Mouse (Mus musculus): ENCODE measurements around the gene Ptges3l. TPM values are rescaled to one million over a fixed set of nuclear protein-coding genes. Genes with fewer than 3 reads are reported as not detected.

Ptges3l gene
- polyA plus RNA-seq, 1 experiment from 2014 or later = 1.7 TPM

DNA sequence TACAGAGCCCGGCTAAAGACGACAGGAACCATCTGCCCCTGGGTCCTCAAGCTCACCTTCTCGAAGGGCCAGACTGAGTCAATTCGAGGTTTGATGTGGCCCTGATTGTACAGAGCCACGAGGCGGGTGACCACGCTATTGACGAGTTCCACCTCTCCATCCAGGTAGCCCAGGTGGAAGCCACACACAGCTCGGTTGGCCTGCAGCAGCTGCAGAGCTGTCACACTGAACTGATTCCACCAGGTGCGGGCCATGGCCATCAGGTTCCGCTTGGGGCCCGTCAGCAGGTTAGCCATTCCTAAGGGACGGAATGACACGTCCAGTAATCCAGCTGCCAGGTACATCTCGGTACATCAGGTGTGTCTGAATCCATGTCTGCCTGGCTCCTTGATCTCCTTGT, 35.2 kb upstream of the Ptges3l start:
- Histone ChIP-seq H3K4me2 (no peak overlapping the region), H3K27ac (ENCODE audit: low read depth, low read length) (no peak overlapping the region), H3K4me3 (ENCODE audit: low read depth, low read length) (no peak overlapping the region), H3K4me1 (ENCODE audit: control insufficient read depth, insufficient read depth, low read length) (peaks cover 33% of the 10 kb centered on the region), H3K9me3 (ENCODE audit: control insufficient read depth, low read length) (no peaks in the 10 kb centered on the region), H3K9ac (ENCODE audit: low read length) (no peak overlapping the region), H3K27me3 (ENCODE audit: control insufficient read depth, insufficient read depth, low read length) (no peaks in the 10 kb centered on the region), H3K36me3 (ENCODE audit: control insufficient read depth, insufficient read depth, low read length) (no peaks in the 10 kb centered on the region; the same call in none of the 2 replicates)
- ATAC-seq (ENCODE audit: low FRiP score) (no peak), DNase-seq (ENCODE audit: low spot score, missing footprints) (no peak)
- 87% methylated on average over 15 of the region's 15 CpGs for WGBS

DNA sequence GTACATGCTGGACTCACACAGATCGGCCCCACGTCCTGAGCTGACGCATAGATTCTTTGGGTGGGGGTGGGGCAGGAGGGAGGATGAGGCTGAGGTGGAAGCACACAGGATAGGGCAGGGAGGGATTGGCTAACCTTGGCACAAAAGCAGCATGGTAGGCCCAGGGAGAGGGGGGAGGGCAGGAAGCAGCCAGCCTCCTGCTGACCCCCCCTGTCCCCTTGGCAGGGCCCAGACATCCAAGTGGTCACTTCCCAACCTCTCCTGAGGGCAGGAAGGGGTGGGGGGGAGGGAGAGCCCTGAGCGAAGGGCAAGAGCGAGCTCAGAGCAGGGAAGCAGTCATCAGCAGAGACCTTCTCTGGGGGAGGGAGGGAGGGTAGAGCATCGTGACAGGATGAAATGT, 34.6 kb upstream of the Ptges3l start:
- no peak for ATAC-seq (ENCODE audit: low FRiP score)
- H3K4me1 ChIP-seq (ENCODE audit: control insufficient read depth, insufficient read depth, low read length) = peaks cover 27% of the 10 kb centered on the region
- no peak for DNase-seq (ENCODE audit: low spot score, missing footprints)
- no peaks in the 10 kb centered on the region for H3K9me3 ChIP-seq (ENCODE audit: control insufficient read depth, low read length)
- no peaks in the 10 kb centered on the region; the same call in none of the 2 replicates for H3K36me3 ChIP-seq (ENCODE audit: control insufficient read depth, insufficient read depth, low read length)
- 48% methylated on average over 6 of the region's 6 CpGs for WGBS
- no peak overlapping the region for H3K9ac ChIP-seq (ENCODE audit: low read length)
- H3K27ac ChIP-seq (ENCODE audit: low read depth, low read length) = no peak overlapping the region
- no peak overlapping the region for H3K4me3 ChIP-seq (ENCODE audit: low read depth, low read length)
- no peak overlapping the region for H3K4me2 ChIP-seq
- H3K27me3 ChIP-seq (ENCODE audit: control insufficient read depth, insufficient read depth, low read length) = no peaks in the 10 kb centered on the region

DNA sequence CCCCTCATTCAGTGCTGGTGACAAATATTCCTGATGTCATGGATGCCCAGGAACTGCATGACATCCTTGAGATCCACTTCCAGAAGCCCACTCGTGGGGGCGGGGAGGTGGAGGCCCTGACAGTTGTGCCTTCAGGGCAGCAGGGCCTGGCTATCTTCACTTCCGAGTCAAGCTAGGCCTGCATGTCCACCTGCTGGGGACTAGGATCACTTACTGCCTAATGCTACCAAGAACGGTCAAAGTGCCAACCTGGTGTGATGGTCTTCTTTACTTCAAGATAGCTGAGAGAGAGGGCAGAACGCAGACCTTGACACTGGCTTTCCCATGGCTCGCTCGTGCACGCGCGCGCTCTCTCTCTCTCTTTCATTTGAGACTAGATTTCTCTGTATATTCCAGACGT, 33.1 kb upstream of the Ptges3l start:
- H3K4me1 ChIP-seq (ENCODE audit: control insufficient read depth, insufficient read depth, low read length) = peaks cover 14% of the 10 kb centered on the region
- no peak overlapping the region for H3K4me3 ChIP-seq (ENCODE audit: low read depth, low read length)
- H3K36me3 ChIP-seq (ENCODE audit: control insufficient read depth, insufficient read depth, low read length) = no peaks in the 10 kb centered on the region; the same call in none of the 2 replicates
- no peak overlapping the region for H3K27ac ChIP-seq (ENCODE audit: low read depth, low read length)
- DNase-seq (ENCODE audit: low spot score, missing footprints) (no peak), ATAC-seq (ENCODE audit: low FRiP score) (no peak)
- H3K9ac ChIP-seq (ENCODE audit: low read length) = no peak overlapping the region
- 85% methylated on average over 12 of the region's 12 CpGs for WGBS
- H3K27me3 ChIP-seq (ENCODE audit: control insufficient read depth, insufficient read depth, low read length) = no peaks in the 10 kb centered on the region
- H3K9me3 ChIP-seq (ENCODE audit: control insufficient read depth, low read length) = no peaks in the 10 kb centered on the region
- H3K4me2 ChIP-seq = no peak overlapping the region

DNA sequence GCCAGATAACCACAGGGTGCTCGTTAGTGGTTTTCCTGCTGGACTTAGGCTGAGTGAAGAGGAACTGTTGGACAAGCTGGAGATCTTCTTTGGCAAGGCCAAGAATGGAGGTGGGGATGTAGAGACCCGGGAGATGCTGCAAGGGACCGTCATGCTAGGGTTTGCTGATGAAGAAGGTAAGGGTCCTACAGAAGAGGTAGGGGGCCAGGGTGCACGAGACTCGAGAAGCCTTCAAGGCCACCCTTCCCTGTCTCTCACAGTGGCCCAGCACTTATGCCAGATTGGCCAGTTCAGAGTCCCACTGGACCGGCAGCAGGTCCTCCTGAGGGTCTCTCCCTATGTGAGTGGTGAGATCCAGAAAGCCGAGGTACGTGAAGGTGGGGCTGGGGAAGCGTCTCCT, 32.5 kb upstream of the Ptges3l start:
- Histone ChIP-seq H3K27me3 (ENCODE audit: control insufficient read depth, insufficient read depth, low read length) (no peaks in the 10 kb centered on the region), H3K36me3 (ENCODE audit: control insufficient read depth, insufficient read depth, low read length) (no peaks in the 10 kb centered on the region; the same call in none of the 2 replicates), H3K27ac (ENCODE audit: low read depth, low read length) (no peak overlapping the region), H3K9me3 (ENCODE audit: control insufficient read depth, low read length) (no peaks in the 10 kb centered on the region), H3K9ac (ENCODE audit: low read length) (no peak overlapping the region), H3K4me2 (no peak overlapping the region), H3K4me3 (ENCODE audit: low read depth, low read length) (no peak overlapping the region), H3K4me1 (ENCODE audit: control insufficient read depth, insufficient read depth, low read length) (peaks cover 8% of the 10 kb centered on the region)
- WGBS = 90% methylated on average over 9 of the region's 9 CpGs
- DNase-seq (ENCODE audit: low spot score, missing footprints) (no peak), ATAC-seq (ENCODE audit: low FRiP score) (no peak)

DNA sequence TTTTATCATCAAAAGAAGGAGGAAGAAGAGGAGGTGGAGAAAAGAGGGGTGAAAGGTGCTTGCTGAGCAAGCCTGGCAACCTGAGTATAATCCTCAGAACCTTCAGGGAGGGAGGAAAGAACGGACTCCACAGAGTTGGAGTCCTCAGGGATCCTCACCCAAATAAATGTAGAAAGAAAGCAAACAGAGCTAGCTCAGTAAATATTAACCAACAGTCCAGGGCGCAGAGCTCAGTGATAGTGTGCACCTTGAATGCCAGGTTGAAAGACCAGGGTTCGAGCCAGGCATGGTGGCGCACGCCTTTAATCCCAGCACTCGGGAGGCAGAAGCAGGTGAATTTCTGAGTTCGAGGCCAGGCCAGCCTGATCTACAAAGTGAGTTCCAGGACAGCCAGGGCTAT, 30.5 kb upstream of the Ptges3l start:
- no peaks in the 10 kb centered on the region for H3K9me3 ChIP-seq (ENCODE audit: control insufficient read depth, low read length)
- H3K27ac ChIP-seq (ENCODE audit: low read depth, low read length) = no peak overlapping the region
- ATAC-seq (ENCODE audit: low FRiP score) = no peak
- WGBS = 87% methylated on average over 7 of the region's 7 CpGs
- no peaks in the 10 kb centered on the region for H3K27me3 ChIP-seq (ENCODE audit: control insufficient read depth, insufficient read depth, low read length)
- no peak overlapping the region for H3K9ac ChIP-seq (ENCODE audit: low read length)
- no peaks in the 10 kb centered on the region for H3K4me1 ChIP-seq (ENCODE audit: control insufficient read depth, insufficient read depth, low read length)
- H3K4me2 ChIP-seq = no peak overlapping the region
- no peak overlapping the region for H3K4me3 ChIP-seq (ENCODE audit: low read depth, low read length)
- no peak for DNase-seq (ENCODE audit: low spot score, missing footprints)
- H3K36me3 ChIP-seq (ENCODE audit: control insufficient read depth, insufficient read depth, low read length) = no peaks in the 10 kb centered on the region; the same call in none of the 2 replicates

DNA sequence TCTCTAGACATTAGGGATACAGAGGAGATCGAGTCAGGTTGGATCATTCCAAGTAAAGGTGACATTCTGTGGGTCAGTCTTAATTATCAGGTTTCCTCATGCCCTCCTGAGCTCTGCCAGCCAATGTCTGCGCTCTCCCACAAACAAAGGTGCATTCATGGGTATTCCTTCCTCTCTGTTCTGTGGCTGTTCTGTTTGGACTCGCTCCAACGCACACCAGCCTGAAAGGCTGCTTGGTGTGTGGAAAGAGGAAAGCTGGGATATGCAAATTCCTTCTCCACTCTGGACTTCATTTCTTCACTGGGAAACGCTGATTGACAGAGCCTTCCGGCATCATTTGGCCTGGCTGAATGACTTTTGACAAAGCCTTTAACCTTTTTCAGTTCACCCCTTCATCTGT, 29.6 kb upstream of the Ptges3l start:
- 46% methylated on average over 6 of the region's 6 CpGs for WGBS
- H3K27ac ChIP-seq (ENCODE audit: low read depth, low read length) = no peak overlapping the region
- H3K4me3 ChIP-seq (ENCODE audit: low read depth, low read length) = no peak overlapping the region
- no peaks in the 10 kb centered on the region for H3K9me3 ChIP-seq (ENCODE audit: control insufficient read depth, low read length)
- no peaks in the 10 kb centered on the region for H3K27me3 ChIP-seq (ENCODE audit: control insufficient read depth, insufficient read depth, low read length)
- no peak overlapping the region for H3K4me2 ChIP-seq
- no peak for DNase-seq (ENCODE audit: low spot score, missing footprints)
- H3K36me3 ChIP-seq (ENCODE audit: control insufficient read depth, insufficient read depth, low read length) = no peaks in the 10 kb centered on the region; the same call in 1 of the 2 replicates
- H3K9ac ChIP-seq (ENCODE audit: low read length) = no peak overlapping the region
- H3K4me1 ChIP-seq (ENCODE audit: control insufficient read depth, insufficient read depth, low read length) = no peaks in the 10 kb centered on the region
- ATAC-seq (ENCODE audit: low FRiP score) = no peak

DNA sequence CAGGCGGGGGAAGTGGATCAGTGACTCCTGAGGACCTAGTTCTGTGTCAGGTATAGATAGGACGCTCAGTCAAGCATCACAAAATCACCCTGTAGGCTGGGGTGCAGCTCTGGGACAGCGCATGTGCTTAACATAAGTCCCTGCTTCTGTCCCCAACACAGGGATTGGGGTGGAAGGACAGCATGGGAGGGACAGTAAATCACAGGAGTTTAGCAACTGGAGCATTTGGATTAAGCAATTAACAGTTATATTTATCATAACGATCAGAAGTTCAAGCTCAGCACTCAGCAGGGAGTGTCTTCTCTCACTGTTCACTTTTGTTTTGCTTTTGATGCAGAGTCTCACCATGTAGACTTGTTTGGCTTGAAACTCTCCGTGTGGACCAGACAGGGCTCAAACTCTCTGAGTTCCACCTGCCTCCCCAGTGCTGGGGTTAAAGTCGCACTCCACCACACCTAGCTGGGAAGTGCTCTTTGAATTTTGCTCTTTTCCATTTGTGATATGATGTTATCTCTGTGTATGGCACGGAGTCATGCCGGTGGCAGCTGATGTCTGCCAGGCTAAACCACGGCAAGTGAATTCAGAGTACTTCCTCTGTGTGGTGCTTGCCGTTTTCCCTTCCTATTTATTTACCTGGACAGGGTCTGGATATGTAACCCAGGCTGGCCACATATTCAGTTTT, 27.1 kb upstream of the Ptges3l start:
- Histone ChIP-seq H3K27me3 (ENCODE audit: control insufficient read depth, insufficient read depth, low read length) (no peaks in the 10 kb centered on the region), H3K4me1 (ENCODE audit: control insufficient read depth, insufficient read depth, low read length) (no peaks in the 10 kb centered on the region), H3K9me3 (ENCODE audit: control insufficient read depth, low read length) (no peaks in the 10 kb centered on the region), H3K36me3 (ENCODE audit: control insufficient read depth, insufficient read depth, low read length) (no peaks in the 10 kb centered on the region), H3K4me3 (ENCODE audit: low read depth, low read length) (no peak overlapping the region), H3K9ac (ENCODE audit: low read length) (no peak overlapping the region), H3K4me2 (no peak overlapping the region), H3K27ac (ENCODE audit: low read depth, low read length) (no peak overlapping the region)
- DNase-seq (ENCODE audit: low spot score, missing footprints) = no peak
- ATAC-seq (ENCODE audit: low FRiP score) = no peak
- WGBS = 76% methylated on average over 10 of the region's 10 CpGs

DNA sequence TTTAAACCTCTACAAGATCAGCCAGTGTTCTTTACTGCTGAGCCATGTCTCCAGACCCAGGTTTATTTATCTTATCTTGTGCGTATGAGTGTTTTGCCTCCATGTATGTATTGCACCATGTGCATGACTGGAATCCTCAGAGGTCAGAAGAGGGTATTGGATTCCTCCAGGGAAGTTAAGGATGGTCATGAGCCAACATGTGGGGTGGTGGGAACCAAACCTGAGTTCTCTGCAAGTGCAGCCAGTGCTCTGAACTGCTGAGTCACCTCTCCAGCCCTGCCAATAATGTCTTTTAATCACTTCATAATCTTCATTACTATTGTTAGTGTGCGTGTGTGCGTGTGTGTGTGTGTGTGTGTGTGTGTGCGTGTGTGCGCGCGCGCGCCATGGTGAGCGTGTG, 26.4 kb upstream of the Ptges3l start:
- Histone ChIP-seq H3K27ac (ENCODE audit: low read depth, low read length) (no peak overlapping the region), H3K36me3 (ENCODE audit: control insufficient read depth, insufficient read depth, low read length) (no peaks in the 10 kb centered on the region), H3K4me3 (ENCODE audit: low read depth, low read length) (no peak overlapping the region), H3K9me3 (ENCODE audit: control insufficient read depth, low read length) (no peaks in the 10 kb centered on the region), H3K4me1 (ENCODE audit: control insufficient read depth, insufficient read depth, low read length) (no peaks in the 10 kb centered on the region), H3K4me2 (no peak overlapping the region), H3K9ac (ENCODE audit: low read length) (no peak overlapping the region), H3K27me3 (ENCODE audit: control insufficient read depth, insufficient read depth, low read length) (no peaks in the 10 kb centered on the region)
- DNase-seq (ENCODE audit: low spot score, missing footprints) (no peak), ATAC-seq (ENCODE audit: low FRiP score) (no peak)
- 94% methylated on average over 10 of the region's 10 CpGs for WGBS

DNA sequence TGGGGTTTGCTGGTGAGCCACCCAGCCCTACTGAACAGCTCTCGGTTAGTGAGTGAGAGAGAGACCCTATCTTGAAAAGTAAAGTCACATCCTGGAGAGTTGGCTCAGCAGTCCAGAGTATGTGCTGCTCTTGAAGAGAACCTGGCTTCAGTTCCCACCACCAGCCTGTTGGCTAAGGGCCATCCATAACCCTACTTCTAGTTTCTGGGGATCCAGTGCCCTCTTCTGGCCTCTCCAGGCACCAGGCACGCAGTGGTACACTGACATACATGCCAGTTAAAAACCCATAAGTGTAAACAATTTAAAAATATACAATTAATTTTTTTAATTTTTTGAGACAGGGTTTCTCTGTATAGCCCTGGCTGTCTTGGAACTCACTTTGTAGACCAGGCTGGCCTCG, 25.3 kb upstream of the Ptges3l start:
- 0 out of 2 replicates have a peak, but pooled peaks cover 4% of the 10 kb centered on the region for H3K36me3 ChIP-seq (ENCODE audit: control insufficient read depth, insufficient read depth, low read length)
- no peak for DNase-seq (ENCODE audit: low spot score, missing footprints)
- no peak overlapping the region for H3K4me3 ChIP-seq (ENCODE audit: low read depth, low read length)
- H3K9me3 ChIP-seq (ENCODE audit: control insufficient read depth, low read length) = no peaks in the 10 kb centered on the region
- H3K27me3 ChIP-seq (ENCODE audit: control insufficient read depth, insufficient read depth, low read length) = no peaks in the 10 kb centered on the region
- no peak for ATAC-seq (ENCODE audit: low FRiP score)
- no peaks in the 10 kb centered on the region for H3K4me1 ChIP-seq (ENCODE audit: control insufficient read depth, insufficient read depth, low read length)
- H3K27ac ChIP-seq (ENCODE audit: low read depth, low read length) = no peak overlapping the region
- WGBS = 92% methylated on average over 3 of the region's 3 CpGs
- no peak overlapping the region for H3K9ac ChIP-seq (ENCODE audit: low read length)
- H3K4me2 ChIP-seq = no peak overlapping the region

Data from midbrain, embryonic 11.5 days (tissue).